Mouse (Mus musculus) brown adipose tissue, adult 24 weeks (tissue): ENCODE results near the gene Dgki. TPM values are rescaled to one million over a fixed set of nuclear protein-coding genes. Genes with fewer than 3 reads are reported as not detected.

ENCODE experiments used
- H3K27ac ChIP-seq: fragments of 200-500 bp; replicated peaks from 2 replicates; pipeline ENCODE4 v1.5.1; 2012; ENCODE audit warnings: low read depth, mild to moderate bottlenecking, low read length
- H3K4me1 ChIP-seq: fragments of 200-500 bp; 2 replicates; pipeline ENCODE4 v1.6.1; 2012; ENCODE audit warnings: low read length, mixed read lengths; ENCODE audit not compliant: control insufficient read depth, insufficient read depth, insufficient read length
- H3K4me3 ChIP-seq: fragments of 200-500 bp; 2 replicates; pipeline ENCODE4 v1.5.1; 2012; ENCODE audit warnings: low read depth, mild to moderate bottlenecking, low read length, moderate library complexity; ENCODE audit not compliant: insufficient read depth
- polyA plus RNA-seq: library from polyadenylated mRNA; stranded (reverse); fragments of >200 nt; gene quantifications from 2 replicates; pipeline ENCODE4 v1.2.4, GENCODE M21; 2012; ENCODE audit not compliant: missing spikeins, insufficient read depth, insufficient read length

The Dgki gene
- polyA plus RNA-seq, 1 experiment: not detected

DNA sequence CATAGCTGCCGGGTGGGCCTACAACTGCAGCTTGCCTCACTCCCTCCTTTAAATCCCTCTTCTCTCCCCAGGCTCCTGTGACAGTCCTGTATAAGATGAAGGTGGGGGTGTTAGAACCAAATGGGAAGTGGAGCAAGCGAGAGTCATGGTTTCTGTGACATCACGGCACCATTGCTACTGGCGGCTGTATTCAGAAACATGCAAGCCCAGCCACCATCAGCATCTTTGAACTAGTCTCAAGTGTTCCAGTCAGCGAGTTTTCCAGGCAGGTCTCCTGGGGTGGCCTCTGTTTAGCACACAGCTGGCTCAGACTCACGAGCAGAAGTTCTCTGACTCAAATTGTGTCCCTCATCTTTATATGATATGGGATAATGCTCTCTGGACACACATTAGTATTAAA, 68.8 kb downstream of the Dgki start:
- no peak overlapping the region for H3K27ac ChIP-seq
- no peak overlapping the region for H3K4me3 ChIP-seq
- no peaks in the 10 kb centered on the region for H3K4me1 ChIP-seq

DNA sequence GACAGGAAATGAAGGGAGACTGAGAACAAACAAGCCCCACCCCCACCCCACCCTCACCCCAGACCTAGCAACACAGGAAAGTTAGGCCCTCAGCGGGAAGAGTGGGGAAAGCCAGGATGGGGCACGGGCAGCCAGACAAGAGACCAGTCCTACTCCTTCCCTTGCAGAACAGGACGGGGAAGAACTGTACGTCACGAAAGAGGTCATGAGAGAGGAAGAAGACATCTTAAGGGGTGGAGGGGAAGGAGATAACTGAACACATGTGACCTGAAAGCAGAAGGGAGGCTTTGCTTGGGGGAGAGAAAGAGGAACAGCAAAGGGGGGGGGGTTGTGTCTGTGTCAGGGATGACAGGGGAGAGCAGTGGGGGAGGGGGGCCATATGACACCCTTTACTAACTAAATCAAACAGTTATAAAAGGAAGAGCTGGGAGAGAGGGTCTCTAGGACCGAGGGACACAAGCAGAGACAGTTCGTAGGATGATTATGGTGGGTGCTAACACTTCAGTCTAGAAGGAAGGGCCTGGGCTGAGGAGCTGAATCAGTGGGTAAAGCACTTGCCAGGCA, 77.0 kb downstream of the Dgki start:
- no peak overlapping the region for H3K27ac ChIP-seq
- no peaks in the 10 kb centered on the region for H3K4me1 ChIP-seq
- H3K4me3 ChIP-seq: no peak overlapping the region

GRCm38 (mm10) chr6:37222016-37222415, 78.0 kb downstream of the Dgki start:
- H3K4me1 ChIP-seq: no peaks in the 10 kb centered on the region
- no peak overlapping the region for H3K27ac ChIP-seq
- no peak overlapping the region for H3K4me3 ChIP-seq

GRCm38 (mm10) chr6:37219110-37219509, 80.9 kb downstream of the Dgki start:
- Histone ChIP-seq H3K27ac (no peak overlapping the region), H3K4me1 (no peaks in the 10 kb centered on the region), H3K4me3 (no peak overlapping the region)

GRCm38 (mm10) chr6:37216342-37216763, 83.6 kb downstream of the Dgki start:
- no peak overlapping the region for H3K27ac ChIP-seq

DNA sequence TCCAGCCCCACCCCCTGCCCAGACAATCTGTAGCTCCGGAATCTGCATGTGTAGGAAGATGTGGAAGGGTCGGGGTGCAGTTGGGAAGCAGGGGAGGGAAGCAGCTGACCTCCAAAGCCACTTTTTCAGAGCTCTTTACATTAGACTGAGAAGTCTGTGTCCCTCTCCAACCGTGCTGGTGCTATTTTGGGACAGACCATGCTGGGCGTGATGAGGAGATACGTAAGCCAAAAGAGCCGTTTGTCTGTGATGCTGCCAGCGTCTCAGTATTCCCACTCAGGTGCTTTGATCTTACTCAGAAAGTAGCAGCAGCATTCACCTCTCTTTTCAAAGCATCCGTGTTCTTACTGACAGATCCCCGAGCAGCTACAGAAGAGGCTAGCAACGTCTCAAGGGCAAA, 84.3 kb downstream of the Dgki start:
- H3K27ac ChIP-seq: no peak overlapping the region
- H3K4me3 ChIP-seq: no peak overlapping the region

More at GRCm38 (mm10) chr6:37216342-37216763, 83.6 kb downstream of the Dgki start:
- no peak overlapping the region for H3K4me3 ChIP-seq
- H3K4me1 ChIP-seq: no peaks in the 10 kb centered on the region

DNA sequence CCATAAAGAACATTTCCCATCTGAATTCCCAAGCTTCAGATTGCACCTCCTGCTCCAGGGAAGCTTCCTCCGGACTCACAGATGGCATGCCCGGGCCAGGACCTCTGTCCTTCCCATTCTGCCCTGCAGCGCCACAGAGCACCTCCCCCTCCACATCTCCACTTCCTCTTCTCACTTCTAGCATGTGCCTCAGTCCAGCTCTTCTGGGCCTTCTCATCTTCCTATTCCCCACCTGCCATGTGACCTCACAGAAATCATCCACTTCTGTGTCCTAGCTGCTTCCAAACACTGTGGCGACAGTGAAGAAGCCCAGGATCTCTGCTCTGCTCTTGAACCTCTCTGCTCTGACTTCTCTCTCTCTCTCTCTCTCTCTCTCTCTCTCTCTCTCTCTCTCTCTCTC, 87.1 kb downstream of the Dgki start:
- no peak overlapping the region for H3K4me3 ChIP-seq
- no peak overlapping the region for H3K27ac ChIP-seq
- H3K4me1 ChIP-seq: no peaks in the 10 kb centered on the region

More for the DNA sequence above, 84.3 kb downstream of the Dgki start:
- H3K4me1 ChIP-seq: no peaks in the 10 kb centered on the region

DNA sequence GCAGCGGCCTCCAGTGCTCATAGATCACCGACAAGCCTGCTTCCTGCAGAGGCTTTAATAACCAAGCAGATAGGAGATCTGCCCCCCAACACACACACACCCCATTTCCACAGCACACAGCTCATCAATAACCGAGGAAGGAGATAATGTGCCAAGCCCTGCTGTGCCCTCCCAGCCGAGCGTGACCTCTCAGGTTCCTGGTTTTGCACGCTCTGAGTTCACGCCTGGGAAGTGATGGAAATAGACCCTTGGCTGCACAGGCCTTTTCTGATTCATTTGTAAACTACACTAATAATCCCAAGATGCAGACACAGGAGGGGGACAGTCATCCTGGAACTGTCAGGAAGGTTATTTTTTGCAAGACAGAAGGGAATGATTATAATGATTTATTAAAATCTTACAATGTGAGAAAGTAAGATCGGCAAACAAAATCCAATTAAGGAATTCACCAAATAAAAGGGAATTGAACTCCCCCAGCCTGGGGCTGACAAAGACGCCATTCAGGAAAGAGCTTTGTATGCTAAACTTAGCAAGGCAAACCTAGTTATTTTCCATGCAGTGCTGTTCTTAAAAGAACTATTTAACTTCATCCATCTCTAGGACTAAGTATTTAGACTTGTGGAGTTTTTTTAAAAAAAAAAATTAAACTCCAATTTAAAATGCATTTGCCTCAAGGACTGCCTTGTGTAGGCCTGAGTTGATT, 88.3 kb downstream of the Dgki start:
- H3K4me3 ChIP-seq: no peak overlapping the region
- no peak overlapping the region for H3K27ac ChIP-seq
- H3K4me1 ChIP-seq: no peaks in the 10 kb centered on the region

- Histone ChIP-seq H3K27ac (no peak overlapping the region), H3K4me3 (no peak overlapping the region), H3K4me1 (no peaks in the 10 kb centered on the region)
These were observed 97.1 kb downstream of the Dgki start for GRCm38 (mm10) chr6:37202901-37203300.

DNA sequence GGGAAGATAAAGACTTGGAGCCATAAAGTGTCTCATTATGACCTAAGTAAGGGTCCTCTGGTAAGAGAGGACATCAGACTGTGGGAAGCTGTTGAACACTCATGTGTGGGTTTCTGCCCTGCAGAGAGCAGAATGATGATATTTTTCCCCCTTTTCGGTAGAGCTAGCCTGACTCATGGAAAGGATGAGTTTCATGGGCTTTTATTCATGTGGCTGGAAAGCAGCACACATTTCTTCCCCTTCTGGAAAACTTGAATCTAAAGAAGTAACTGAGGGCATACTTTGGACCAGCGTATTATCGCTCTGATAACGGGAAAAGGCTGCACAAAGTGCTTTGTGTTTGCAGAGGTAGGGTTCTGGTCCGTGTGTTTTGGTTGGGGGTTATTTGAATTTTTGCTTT, 99.1 kb downstream of the Dgki start:
- Histone ChIP-seq H3K4me3 (no peak overlapping the region), H3K27ac (no peak overlapping the region)

GRCm38 (mm10) chr6:37199502-37199901, 100.5 kb downstream of the Dgki start:
- Histone ChIP-seq H3K4me1 (no peaks in the 10 kb centered on the region), H3K27ac (no peak overlapping the region), H3K4me3 (no peak overlapping the region)

More for the DNA sequence above, 99.1 kb downstream of the Dgki start:
- no peaks in the 10 kb centered on the region for H3K4me1 ChIP-seq

DNA sequence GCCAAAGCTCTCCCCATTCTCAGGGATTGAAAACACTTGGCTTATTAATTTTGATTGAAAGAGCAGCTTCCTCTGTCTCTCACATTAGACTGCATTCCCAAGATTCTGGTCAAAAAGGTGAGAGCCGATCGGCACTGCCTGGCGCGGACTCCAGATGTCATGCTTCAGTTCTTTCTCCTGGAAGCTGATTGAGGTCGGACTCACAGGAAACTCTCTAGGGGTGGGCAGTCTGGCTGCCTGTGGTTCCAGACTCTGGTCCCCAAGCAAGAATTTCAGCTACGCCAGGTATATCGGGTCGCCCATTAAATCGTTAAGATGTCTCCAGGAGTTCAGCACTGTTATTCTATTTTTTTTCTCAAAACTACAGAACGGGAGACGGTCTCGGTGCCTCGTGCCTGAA, 102.2 kb downstream of the Dgki start:
- Histone ChIP-seq H3K27ac (no peak overlapping the region), H3K4me1 (no peaks in the 10 kb centered on the region), H3K4me3 (no peak overlapping the region)

- no peaks in the 10 kb centered on the region for H3K4me1 ChIP-seq
- H3K4me3 ChIP-seq: no peak overlapping the region
- H3K27ac ChIP-seq: no peak overlapping the region
These were observed 103.1 kb downstream of the Dgki start for GRCm38 (mm10) chr6:37196870-37197269.

GRCm38 (mm10) chr6:37195766-37196165, 104.2 kb downstream of the Dgki start:
- Histone ChIP-seq H3K4me3 (no peak overlapping the region), H3K27ac (no peak overlapping the region), H3K4me1 (no peaks in the 10 kb centered on the region)

- H3K4me1 ChIP-seq: no peaks in the 10 kb centered on the region
- no peak overlapping the region for H3K27ac ChIP-seq
- no peak overlapping the region for H3K4me3 ChIP-seq
These were observed 118.0 kb downstream of the Dgki start for GRCm38 (mm10) chr6:37181961-37182360.

DNA sequence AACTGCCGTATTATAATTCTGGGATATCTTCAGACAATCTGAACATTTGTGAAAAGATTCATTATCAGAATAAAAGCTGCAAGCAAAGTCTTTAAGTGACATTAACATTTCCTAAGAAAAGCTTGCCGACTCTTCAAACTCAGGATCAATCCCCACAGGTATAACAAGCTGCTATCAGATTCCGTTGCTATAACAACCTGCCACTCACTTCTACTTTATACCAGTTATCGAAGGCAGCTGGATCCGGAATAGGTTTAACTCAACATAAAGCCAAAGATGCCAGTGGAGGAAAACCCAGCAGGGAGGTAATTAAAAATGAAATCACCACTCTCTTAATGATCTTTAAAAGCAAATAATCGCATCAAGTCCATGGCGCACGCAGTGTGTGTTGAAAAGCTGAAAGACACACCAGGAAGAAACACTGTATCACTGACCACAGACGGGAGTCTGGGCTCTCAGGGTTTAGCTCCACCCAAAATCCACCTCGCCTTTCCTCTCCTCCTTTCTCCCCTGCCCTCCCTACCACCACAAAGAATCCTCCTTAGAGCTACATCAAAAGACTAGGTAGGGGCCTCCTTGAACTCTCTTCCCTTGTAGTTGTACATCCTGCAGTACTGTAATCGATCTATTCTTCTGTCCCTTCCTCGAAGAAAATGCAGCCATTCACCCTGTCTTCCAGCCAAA, 128.7 kb downstream of the Dgki start:
- Histone ChIP-seq H3K4me3 (no peak overlapping the region), H3K4me1 (no peaks in the 10 kb centered on the region), H3K27ac (no peak overlapping the region)
